Mouse (Mus musculus) brain, embryonic 14.5 days (tissue): ENCODE measurements around the gene Cd160. TPM values are rescaled to one million over a fixed set of nuclear protein-coding genes. Genes with fewer than 3 reads are reported as not detected.

Source experiments
- DNase-seq: peaks from one replicate; pipeline ENCODE4 v3.0.0-alpha.2; 2011; ENCODE audit warnings: low read depth
- CTCF ChIP-seq: fragments of 200-500 bp; IDR thresholded peaks from 2 replicates; pipeline ENCODE4 v1.5.1; 2012; ENCODE audit warnings: inconsistent platforms, mild to moderate bottlenecking, moderate library complexity, borderline replicate concordance; ENCODE audit not compliant: insufficient read depth, insufficient read length; ENCODE audit errors: extremely low read depth
- POLR2A ChIP-seq: fragments of 200-500 bp; IDR thresholded peaks from 2 replicates; pipeline ENCODE4 v1.6.1; 2012; ENCODE audit warnings: mild to moderate bottlenecking, inconsistent platforms, borderline replicate concordance; ENCODE audit not compliant: poor library complexity, insufficient read depth, insufficient read length, severe bottlenecking; ENCODE audit errors: extremely low read depth
- polyA plus RNA-seq: library from polyadenylated mRNA; depleted of rRNA; stranded (reverse); fragments of >200 nt; gene quantifications from 2 replicates; pipeline ENCODE4 v1.2.3, GENCODE M21; 2012; rRNA removed

Cd160 gene
- polyA plus RNA-seq: not detected in 2 replicates

GRCm38 (mm10) chr3:96828984-96829383 is at the start of gene Cd160, which contains the start of gene Pdzk1:
Gene Cd160, minus strand, starts transcription at chr3:96829351.
Gene Pdzk1, plus strand, starts transcription at chr3:96829284.
- no peak for TF ChIP-seq CTCF
- TF ChIP-seq POLR2A: no peak
- DNase-seq: no peak

DNA sequence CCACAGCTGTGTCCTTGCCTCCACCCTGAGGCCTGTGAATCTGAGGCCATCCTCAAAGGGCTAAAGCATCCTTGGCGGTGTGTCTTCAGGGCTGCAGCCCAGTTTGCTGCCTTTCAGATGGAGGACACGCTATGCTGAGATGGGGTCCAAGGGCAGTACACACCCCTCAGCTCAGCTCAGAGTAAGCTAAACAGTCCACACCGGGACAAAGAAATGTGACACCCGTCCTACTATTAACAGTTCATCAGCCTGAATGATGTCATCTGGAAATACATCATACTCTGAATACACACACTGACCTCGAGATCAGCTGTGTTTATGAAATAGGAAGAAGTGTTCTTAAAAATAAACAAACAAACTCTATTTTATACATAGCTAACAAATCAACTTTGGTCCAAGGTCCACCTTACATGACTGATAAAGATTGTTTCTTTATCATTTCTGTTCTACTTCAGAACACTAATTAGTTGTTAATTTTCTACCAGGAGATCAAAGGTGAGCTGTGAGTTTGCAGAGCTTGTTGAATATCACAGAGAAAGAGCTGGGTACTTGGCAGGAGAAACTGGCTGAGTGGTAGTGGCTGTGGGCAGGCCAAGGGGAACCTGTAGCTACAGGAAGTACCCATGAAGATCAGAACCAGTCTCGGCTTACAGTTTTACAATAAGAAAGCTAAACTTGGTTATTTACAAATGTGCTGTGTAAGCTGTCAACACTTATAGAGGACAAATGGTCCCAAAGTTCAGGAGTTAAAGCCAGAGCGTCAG is 45.8 kb upstream of the Cd160 start:
- DNase-seq: no peak

GRCm38 (mm10) chr3:96872501-96872900 is 43.4 kb upstream of the Cd160 start:
- no peak for DNase-seq
- no peak for TF ChIP-seq POLR2A
- no peak for TF ChIP-seq CTCF

More for the DNA sequence above, 45.8 kb upstream of the Cd160 start:
- no peak for TF ChIP-seq POLR2A
- no peak for TF ChIP-seq CTCF

- no peak for TF ChIP-seq POLR2A
- no peak for TF ChIP-seq CTCF
- DNase-seq: no peak
Observed at GRCm38 (mm10) chr3:96871070-96871469, 41.9 kb upstream of the Cd160 start.

GRCm38 (mm10) chr3:96870270-96870669 is 41.1 kb upstream of the Cd160 start:
- DNase-seq: no peak
- no peak for TF ChIP-seq POLR2A
- TF ChIP-seq CTCF: no peak

DNA sequence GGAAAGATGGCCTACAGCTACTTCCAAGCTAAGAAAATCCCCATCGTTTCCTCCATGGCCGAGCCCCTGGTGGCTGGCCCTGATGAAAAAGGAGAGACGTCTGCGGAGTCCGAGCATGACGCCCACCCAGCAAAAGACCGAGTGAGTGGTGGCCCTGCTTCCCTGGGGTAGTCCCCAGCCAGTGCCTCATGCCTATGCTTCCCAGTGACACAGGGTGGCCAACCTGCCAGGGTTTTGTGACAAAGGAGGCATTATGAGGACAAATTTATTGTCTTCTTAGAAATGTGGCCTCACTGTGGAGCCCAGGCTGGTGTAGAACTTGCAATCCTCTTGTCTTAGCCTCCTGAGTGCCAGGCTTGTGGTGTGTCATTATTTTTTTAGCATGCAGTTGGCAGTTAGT is 39.9 kb upstream of the Cd160 start:
- TF ChIP-seq POLR2A (no peak), CTCF (no peak)
- DNase-seq: no peak

DNA sequence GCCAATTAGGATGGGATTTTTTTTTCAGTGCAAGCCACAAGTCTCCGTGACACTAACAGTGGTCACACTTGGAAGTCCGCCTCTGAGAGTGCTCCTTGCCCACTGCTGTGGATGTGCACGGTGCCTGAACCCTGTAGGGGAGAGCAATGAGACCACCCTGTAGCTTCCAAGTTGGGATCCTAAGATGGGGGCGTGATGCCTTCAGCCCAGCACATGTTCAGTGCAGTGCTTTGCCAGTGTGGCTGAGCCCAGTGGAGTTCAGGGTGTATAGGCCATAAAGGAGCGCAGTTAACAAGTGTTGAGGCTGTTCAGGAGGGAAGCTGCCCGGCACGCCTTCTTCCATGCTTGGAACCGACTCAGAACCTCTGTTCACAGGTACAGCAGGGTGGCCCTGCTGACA is 39.4 kb upstream of the Cd160 start:
- no peak for DNase-seq
- TF ChIP-seq POLR2A (no peak), CTCF (no peak)

DNA sequence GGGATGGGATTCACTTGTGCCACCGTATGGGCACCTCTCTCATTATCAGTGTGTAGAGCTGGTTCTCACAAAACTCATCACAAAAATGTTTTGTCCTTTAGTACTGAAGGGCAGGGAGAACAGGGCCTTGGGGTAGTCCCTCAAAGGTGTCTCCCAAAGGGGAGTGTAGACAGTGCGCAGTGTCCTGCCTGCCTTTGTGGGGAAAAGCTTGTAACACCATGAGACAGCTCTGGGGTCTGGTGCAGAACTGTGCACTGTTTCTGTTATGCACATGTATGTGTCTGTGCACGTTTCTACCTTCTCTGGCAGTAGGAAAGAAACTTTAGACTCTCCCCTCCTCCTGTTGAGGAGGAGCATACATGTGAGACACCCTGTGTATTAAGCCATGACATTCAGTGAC is 38.7 kb upstream of the Cd160 start:
- TF ChIP-seq CTCF (no peak), POLR2A (no peak)
- DNase-seq: no peak

DNA sequence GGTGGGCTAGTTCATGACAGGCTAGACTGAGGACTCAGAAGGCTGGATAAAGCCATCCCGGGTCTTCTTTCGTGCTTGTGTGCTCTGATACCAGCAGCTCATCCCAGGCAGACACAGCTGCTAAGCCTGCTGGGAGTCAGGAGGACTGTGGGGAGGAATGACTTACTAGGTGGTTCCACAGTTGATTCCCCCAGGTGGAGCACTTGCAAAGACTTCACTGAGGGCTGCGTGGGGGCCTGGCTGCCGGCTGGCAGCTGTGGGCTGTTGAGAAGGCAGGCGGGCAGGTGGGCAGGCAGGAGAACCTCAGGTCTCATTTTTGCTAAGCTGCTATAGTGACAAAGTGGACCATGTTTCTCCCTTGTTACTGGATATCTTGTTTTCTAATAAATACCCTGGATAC is 31.3 kb upstream of the Cd160 start:
- no peak for TF ChIP-seq CTCF
- no peak for TF ChIP-seq POLR2A

GRCm38 (mm10) chr3:96855833-96856232 is 26.7 kb upstream of the Cd160 start:
- DNase-seq: no peak
- TF ChIP-seq POLR2A (no peak), CTCF (no peak)

More for the DNA sequence above, 31.3 kb upstream of the Cd160 start:
- no peak for DNase-seq

DNA sequence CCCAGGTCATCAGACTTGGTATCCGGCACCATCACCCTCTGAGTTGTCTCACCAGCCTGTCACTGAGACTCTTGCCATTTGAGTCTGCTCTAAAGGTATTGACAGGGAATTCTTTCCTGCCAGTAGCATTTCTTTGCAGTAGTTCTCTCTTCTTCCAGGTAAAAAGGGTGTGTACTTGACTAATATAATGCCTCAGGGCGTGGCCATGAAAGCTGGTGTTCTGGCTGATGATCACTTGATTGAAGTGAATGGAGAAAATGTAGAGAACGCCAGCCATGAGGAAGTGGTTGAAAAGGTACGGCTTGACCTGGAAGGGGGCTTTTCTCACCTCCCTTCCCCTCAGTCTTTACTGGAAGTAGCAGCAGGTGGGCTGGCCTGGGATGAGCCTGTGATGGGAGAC is 25.2 kb upstream of the Cd160 start:
- TF ChIP-seq POLR2A (no peak), CTCF (no peak)
- DNase-seq: no peak

DNA sequence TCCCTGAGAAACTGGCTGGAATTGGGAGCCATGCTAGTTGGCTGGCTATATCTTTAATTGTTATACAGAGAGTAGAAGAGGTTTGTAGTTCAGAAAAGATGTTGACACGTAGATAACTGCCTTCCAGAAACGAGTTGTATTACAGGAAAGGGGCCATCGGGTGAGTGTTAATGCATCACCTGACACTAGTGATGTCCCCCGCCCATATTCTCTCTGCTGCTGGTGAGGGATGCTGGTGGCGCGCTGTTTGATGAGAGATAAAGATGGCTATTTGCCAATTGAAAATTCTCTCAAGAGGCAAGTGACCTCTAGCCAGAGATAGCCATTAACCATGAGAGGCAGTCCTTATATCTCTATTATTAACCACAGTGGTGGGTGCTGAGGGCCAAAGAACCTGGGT is 23.4 kb upstream of the Cd160 start:
- TF ChIP-seq POLR2A (no peak), CTCF (no peak)
- DNase-seq: no peak
